In genomic region chr5:149536005-149536404, GRCm38 (mm10) we compare ENCODE assay signal across 33 mouse cellular contexts. TPM values are rescaled to one million over a fixed set of nuclear protein-coding genes. Genes with fewer than 3 reads are reported as not detected.
DNase-seq lines count a peak whose midpoint lies in the region; ATAC-seq and TF ChIP-seq lines count a peak whose summit lies in the region.
"Had no signal": no experiment of that assay in that cellular context is flagged by ENCODE, and none has a peak within 500 bp of the region (broad histone marks: within the 10 kb centered on the region; RNA-seq: fewer than 3 reads in every experiment).

No protein-coding gene starts in this region.

- H3K9me3 ChIP-seq in forebrain, embryonic 11.5 days (ENCODE audit: control insufficient read depth, low read length) = no peaks in the 10 kb centered on the region
- H3K9me3 ChIP-seq in forebrain, postnatal 0 days (ENCODE audit: low read length) = no peaks in the 10 kb centered on the region
- H3K9me3 ChIP-seq: limb, embryonic 12.5 days; liver, embryonic 13.5 days; neural tube, embryonic 15.5 days; stomach, embryonic 15.5 days had no signal

- no peak for TF ChIP-seq CTCF in forebrain, postnatal 0 days (IDR thresholded peaks at IDR 0.05; ENCODE audit: low read depth)
- TF ChIP-seq CTCF in layer of hippocampus, adult 2 months (conservative IDR thresholded peaks at IDR 0.05) = no peak

- no peaks in the 10 kb centered on the region for H3K36me3 ChIP-seq in forebrain, embryonic 11.5 days (ENCODE audit: control insufficient read depth, insufficient read depth, low read length)
- H3K36me3 ChIP-seq in forebrain, postnatal 0 days (ENCODE audit: insufficient read depth) = no peaks in the 10 kb centered on the region
- H3K36me3 ChIP-seq: limb, embryonic 12.5 days; liver, embryonic 13.5 days; neural tube, embryonic 15.5 days; stomach, embryonic 15.5 days had no signal

- H3K4me3 ChIP-seq in forebrain, embryonic 11.5 days (ENCODE audit: low read depth, low read length) = no peak overlapping the region
- no peak overlapping the region for H3K4me3 ChIP-seq in forebrain, postnatal 0 days (ENCODE audit: low read depth, low read length)
- H3K4me3 ChIP-seq in layer of hippocampus, adult 2 months = peak overlapping the region; percentile 24; the same call in 1 of the 2 replicates
- H3K4me3 ChIP-seq: erythroblast, embryonic 14.5 days; limb, embryonic 12.5 days; liver, embryonic 13.5 days; neural tube, embryonic 15.5 days; stomach, embryonic 15.5 days had no signal

- no peak overlapping the region for H3K27ac ChIP-seq in forebrain, embryonic 11.5 days (ENCODE audit: low read depth, low read length)
- no peak overlapping the region; the same call in 1 of the 2 replicates for H3K27ac ChIP-seq in forebrain, postnatal 0 days (ENCODE audit: low read depth, low read length)
- H3K27ac ChIP-seq in layer of hippocampus, adult 2 months = peak overlapping the region; percentile 72
- H3K27ac ChIP-seq: kidney, postnatal 0 days; limb, embryonic 12.5 days; liver, embryonic 13.5 days; neural tube, embryonic 15.5 days; stomach, embryonic 15.5 days had no signal

- H3K4me1 ChIP-seq in forebrain, embryonic 11.5 days (replicated peaks; ENCODE audit: control insufficient read depth, insufficient read depth, low read length) = no peaks in the 10 kb centered on the region
- peaks cover 4% of the 10 kb centered on the region; the same call in 1 of the 2 replicates for H3K4me1 ChIP-seq in forebrain, postnatal 0 days (ENCODE audit: insufficient read depth)
- H3K4me1 ChIP-seq: liver, embryonic 13.5 days; stomach, embryonic 15.5 days had no signal

- no peaks in the 10 kb centered on the region for H3K27me3 ChIP-seq in forebrain, embryonic 11.5 days (ENCODE audit: control insufficient read depth, insufficient read depth, low read length)
- H3K27me3 ChIP-seq in forebrain, postnatal 0 days (ENCODE audit: insufficient read depth, low read length) = no peaks in the 10 kb centered on the region
- H3K27me3 ChIP-seq: CH12.LX; limb, embryonic 12.5 days; neural tube, embryonic 15.5 days; stomach, embryonic 15.5 days had no signal

- 0 out of 2 replicates have a peak, but pooled peaks have one; percentile 19 for ATAC-seq in forebrain, embryonic 11.5 days (replicated peaks; ENCODE audit: low FRiP score)
- ATAC-seq in forebrain, postnatal 0 days = no peak
- peak; percentile 34; the same call in 1 of the 2 replicates for ATAC-seq in megakaryocyte progenitor cell, adult 5-6 weeks (replicated peaks; ENCODE audit: poor library complexity)
- ATAC-seq: forebrain, embryonic 14.5 days; intestine, embryonic 16.5 days; lung, postnatal 0 days had no signal

- H3K4me2 ChIP-seq in forebrain, embryonic 11.5 days (ENCODE audit: low read depth, low read length, severe bottlenecking) = no peak overlapping the region
- no peak overlapping the region for H3K4me2 ChIP-seq in forebrain, postnatal 0 days (ENCODE audit: low read depth)
- H3K4me2 ChIP-seq: limb, embryonic 12.5 days; liver, embryonic 13.5 days; neural tube, embryonic 15.5 days; stomach, embryonic 15.5 days had no signal

- WGBS in forebrain, embryonic 11.5 days = 66% methylated on average over 9 of the region's 9 CpGs
- 55% methylated on average over 9 of the region's 9 CpGs for WGBS in forebrain, postnatal 0 days

- no peak for DNase-seq in forebrain, embryonic 11.5 days (ENCODE audit: low spot score)
- no peak for DNase-seq in forebrain, postnatal 0 days
- no peak for DNase-seq in layer of hippocampus, adult 2 months (ENCODE audit: low spot score in 2 of 2)
- DNase-seq in layer of hippocampus, adult 9-10 months (ENCODE audit: low spot score) = no peak
- DNase-seq in right cerebral cortex, postnatal 10 days (ENCODE audit: low spot score in 2 of 2) = peak; percentile 32 to 45
- DNase-seq in right cerebral cortex, adult 18-20 months = no peak
- no peak for DNase-seq in kidney, postnatal 10 days
- DNase-seq: adrenal gland, adult 8-10 months; cerebellum, adult 11 months; cerebellum, adult 9-11 months; gastrocnemius, postnatal 14 days; heart, postnatal 14 days; kidney, adult 8-10 months; liver, embryonic 13.5 days; lung, adult 18-20 months; lung, postnatal 4 days; midbrain, embryonic 14.5 days; retina, postnatal 1 day had no signal

- no peak overlapping the region for H3K9ac ChIP-seq in forebrain, embryonic 11.5 days (ENCODE audit: low read length)
- H3K9ac ChIP-seq in forebrain, postnatal 0 days = no peak overlapping the region
- H3K9ac ChIP-seq: limb, embryonic 12.5 days; liver, embryonic 13.5 days; neural tube, embryonic 15.5 days; stomach, embryonic 15.5 days had no signal

RNA-seq across cellular contexts. Expression of gene Wdr95, which starts 7.5 kb away (rescaled TPM):
- 0.24 and 0.73 TPM in 2 replicates for polyA plus RNA-seq in forebrain, embryonic 11.5 days (2014; fragmentation: Nextera tagmentation; extraction: Ambion mirVana)
- total RNA-seq in forebrain, postnatal 0 days (2014; rRNA removed) = 0.15 and 0.38 TPM in 2 replicates
- 0.45 and 0.84 TPM in 2 replicates for polyA plus RNA-seq in forebrain, postnatal 0 days (2015; fragmentation: Nextera tagmentation; extraction: Ambion mirVana)
- 1 to 10 TPM in 1 of 2 experiments, under 1 TPM in 1; 0.41 to 1.0 TPM for total RNA-seq in layer of hippocampus, adult 2 months (2021)
- not detected in 2 replicates for total RNA-seq in megakaryocyte progenitor cell, adult 5-6 weeks (2015)
- total RNA-seq in megakaryocyte progenitor cell, adult 5-6 weeks (2017) = not detected in 2 replicates
- total RNA-seq: adrenal gland, postnatal 4 days; CH12.LX; gastrocnemius, postnatal 14 days; granulocyte monocyte progenitor cell, adult 5-6 weeks; heart, postnatal 14 days; megakaryocyte-erythroid progenitor cell, adult 5-6 weeks had no signal
- polyA plus RNA-seq: erythroblast, embryonic 14.5 days; heart, embryonic 14.5 days; hindbrain, embryonic 11.5 days; intestine, embryonic 16.5 days; limb, embryonic 12.5 days; liver, embryonic 13.5 days had no signal

Comparison
In these comparisons a context has a peak if more than half of its experiments do, and no peak if none do; other contexts are left out.
1. DNase-seq: peak in right cerebral cortex, postnatal 10 days (2 of 2); none in forebrain, embryonic 11.5 days (single experiment), forebrain, postnatal 0 days (single experiment), layer of hippocampus, adult 2 months (0 of 2), layer of hippocampus, adult 9-10 months (single experiment), right cerebral cortex, adult 18-20 months (single experiment) and kidney, postnatal 10 days (single experiment).